Mouse (Mus musculus) intestine, embryonic 14.5 days (tissue): ENCODE measurements around the gene Large2. TPM values are rescaled to one million over a fixed set of nuclear protein-coding genes. Genes with fewer than 3 reads are reported as not detected.

Experiments used
- ATAC-seq: fragments of 200-750 bp; cut with Nextera tagmentation; replicated peaks from 2 replicates; pipeline ENCODE4 v1.8.0; 2017; ENCODE audit warnings: low read depth, moderate number of reproducible peaks, moderate TSS enrichment, moderate library complexity; ENCODE audit not compliant: low FRiP score, low TSS enrichment
- DNase-seq: peaks from one replicate; pipeline ENCODE4 v3.0.0-alpha.2; 2018; ENCODE audit warnings: low spot score
- H3K27ac ChIP-seq: fragments of 300-500 bp; sonication (generic); 2 replicates; pipeline ENCODE4 v1.5.1; 2014; ENCODE audit warnings: low read depth, mild to moderate bottlenecking, control low read depth
- H3K27me3 ChIP-seq: fragments of 300-500 bp; sonication (generic); replicated peaks from 2 replicates; pipeline ENCODE4 v1.6.1; 2014; ENCODE audit warnings: low read length, control low read depth; ENCODE audit not compliant: control insufficient read depth, insufficient read depth
- H3K36me3 ChIP-seq: fragments of 300-500 bp; sonication (generic); 2 replicates; pipeline ENCODE4 v1.6.1; 2014; ENCODE audit warnings: low read length, control low read depth; ENCODE audit not compliant: control insufficient read depth, insufficient read depth
- H3K4me1 ChIP-seq: fragments of 300-500 bp; sonication (generic); replicated peaks from 2 replicates; pipeline ENCODE4 v1.6.1; 2014; ENCODE audit warnings: low read length, control low read depth, mixed read lengths; ENCODE audit not compliant: control insufficient read depth, insufficient read depth
- H3K4me2 ChIP-seq: fragments of 300-500 bp; sonication (generic); 2 replicates; pipeline ENCODE4 v1.6.1; 2014; ENCODE audit warnings: low read length
- H3K4me3 ChIP-seq: fragments of 300-500 bp; sonication (generic); 2 replicates; pipeline ENCODE4 v1.5.1; 2014; ENCODE audit warnings: low read depth, low read length, control low read depth, mixed read lengths
- H3K9ac ChIP-seq: fragments of 300-500 bp; sonication (generic); 2 replicates; pipeline ENCODE4 v1.6.1; 2014; ENCODE audit warnings: mild to moderate bottlenecking, low read length
- H3K9me3 ChIP-seq: fragments of 300-500 bp; sonication (generic); 2 replicates; pipeline ENCODE4 v1.6.1; 2016; ENCODE audit warnings: low read length, control low read depth; ENCODE audit not compliant: control insufficient read depth
- WGBS: fragments of 180-500 bp; shearing (Covaris S2); extraction: QIAGEN DNeasy Blood & Tissue Kit; methylation state at CpG from one replicate; pipeline ENCODE4 v1.1.7; 2014; 5-methylcytosine and 5-hydroxymethylcytosine counted together
- polyA plus RNA-seq: library from polyadenylated mRNA; unstranded; fragments of >200 nt; fragmentation: Nextera tagmentation; extraction: Ambion mirVana; gene quantifications from 2 replicates; pipeline ENCODE4 v1.2.1, GENCODE M21; 2014

The Large2 gene
- polyA plus RNA-seq, 1 experiment from 2014 or later: 12.6 TPM

GRCm38 (mm10) chr2:92392318-92393264, 17.9 kb upstream of the Large2 start:
- DNase-seq: peak; percentile 68
- WGBS: 2% methylated on average over 26 of the region's 26 CpGs
- H3K36me3 ChIP-seq: no peaks in the 10 kb centered on the region
- peak overlapping the region; percentile 63 for H3K4me2 ChIP-seq
- H3K9ac ChIP-seq: peak overlapping the region; percentile 46
- no peaks in the 10 kb centered on the region for H3K27me3 ChIP-seq
- no peaks in the 10 kb centered on the region for H3K9me3 ChIP-seq
- no peak for ATAC-seq
- peaks cover 38% of the 10 kb centered on the region for H3K4me1 ChIP-seq
- peak overlapping the region; percentile 34 for H3K4me3 ChIP-seq
- H3K27ac ChIP-seq: peak overlapping the region; percentile 71

GRCm38 (mm10) chr2:92391703-92392317, 17.1 kb upstream of the Large2 start:
- H3K27ac ChIP-seq: peak overlapping the region; percentile 71
- H3K4me2 ChIP-seq: peak overlapping the region; percentile 63
- no peak for DNase-seq
- H3K36me3 ChIP-seq: 0 out of 2 replicates have a peak, but pooled peaks cover 6% of the 10 kb centered on the region
- peak overlapping the region; percentile 46 for H3K9ac ChIP-seq
- H3K4me3 ChIP-seq: peak overlapping the region; percentile 34
- no peaks in the 10 kb centered on the region for H3K9me3 ChIP-seq
- no peak for ATAC-seq
- H3K27me3 ChIP-seq: no peaks in the 10 kb centered on the region
- H3K4me1 ChIP-seq: peaks cover 38% of the 10 kb centered on the region
- WGBS: 20% methylated on average over 11 of the region's 11 CpGs

- H3K9ac ChIP-seq: no peak overlapping the region
- peaks cover 38% of the 10 kb centered on the region for H3K4me1 ChIP-seq
- no peak for DNase-seq
- ATAC-seq: no peak
- peaks cover 13% of the 10 kb centered on the region for H3K36me3 ChIP-seq
- no peak overlapping the region for H3K4me3 ChIP-seq
- H3K9me3 ChIP-seq: no peaks in the 10 kb centered on the region
- 90% methylated on average over 8 of the region's 8 CpGs for WGBS
- H3K27ac ChIP-seq: no peak overlapping the region
- H3K4me2 ChIP-seq: peak overlapping the region; percentile 63; the same call in 1 of the 2 replicates
- no peaks in the 10 kb centered on the region for H3K27me3 ChIP-seq
Measured at GRCm38 (mm10) chr2:92391116-92391515, 16.4 kb upstream of the Large2 start.

GRCm38 (mm10) chr2:92390206-92390930, 15.7 kb upstream of the Large2 start:
- peaks cover 20% of the 10 kb centered on the region for H3K36me3 ChIP-seq
- H3K9ac ChIP-seq: no peak overlapping the region
- H3K4me3 ChIP-seq: no peak overlapping the region
- H3K27ac ChIP-seq: no peak overlapping the region
- H3K27me3 ChIP-seq: no peaks in the 10 kb centered on the region
- H3K4me2 ChIP-seq: no peak overlapping the region; the same call in 1 of the 2 replicates
- no peaks in the 10 kb centered on the region for H3K9me3 ChIP-seq
- 75% methylated on average over 6 of the region's 6 CpGs for whole genome bisulfite sequencing
- H3K4me1 ChIP-seq: peaks cover 38% of the 10 kb centered on the region
- no peak for DNase-seq
- no peak for ATAC-seq

- DNase-seq (no peak), ATAC-seq (peak; percentile 28)
- no peaks in the 10 kb centered on the region for H3K9me3 ChIP-seq
- H3K36me3 ChIP-seq: peaks cover 27% of the 10 kb centered on the region
- H3K27ac ChIP-seq: peak overlapping the region; percentile 81
- H3K9ac ChIP-seq: no peak overlapping the region
- H3K27me3 ChIP-seq: no peaks in the 10 kb centered on the region
- H3K4me1 ChIP-seq: peaks cover 38% of the 10 kb centered on the region
- WGBS: 6% methylated on average over 10 of the region's 10 CpGs
- H3K4me2 ChIP-seq: peak overlapping the region; percentile 82
- H3K4me3 ChIP-seq: peak overlapping the region; percentile 69
Measured at GRCm38 (mm10) chr2:92389645-92390044, 15.0 kb upstream of the Large2 start.

- DNase-seq (peak; percentile 96), ATAC-seq (peak; percentile 90)
- H3K4me2 ChIP-seq: peak overlapping the region; percentile 82
- WGBS: 2% methylated on average over 57 of the region's 62 CpGs
- peaks cover 38% of the 10 kb centered on the region for H3K4me1 ChIP-seq
- H3K4me3 ChIP-seq: peak overlapping the region; percentile 69
- H3K27me3 ChIP-seq: no peaks in the 10 kb centered on the region
- peak overlapping the region; percentile 81 for H3K27ac ChIP-seq
- peak overlapping the region; percentile 56 for H3K9ac ChIP-seq
- peaks cover 32% of the 10 kb centered on the region for H3K36me3 ChIP-seq
- no peaks in the 10 kb centered on the region for H3K9me3 ChIP-seq
Measured at GRCm38 (mm10) chr2:92388891-92389641, 14.4 kb upstream of the Large2 start.

GRCm38 (mm10) chr2:92388081-92388517, 13.4 kb upstream of the Large2 start:
- DNase-seq: no peak
- H3K4me1 ChIP-seq: peaks cover 38% of the 10 kb centered on the region

GRCm38 (mm10) chr2:92387646-92388045, 13.0 kb upstream of the Large2 start:
- Histone ChIP-seq H3K4me2 (no peak overlapping the region), H3K9ac (no peak overlapping the region), H3K27ac (no peak overlapping the region), H3K27me3 (no peaks in the 10 kb centered on the region), H3K4me3 (no peak overlapping the region), H3K4me1 (peaks cover 34% of the 10 kb centered on the region), H3K36me3 (peaks cover 43% of the 10 kb centered on the region), H3K9me3 (no peaks in the 10 kb centered on the region)
- DNase-seq (no peak), ATAC-seq (no peak)
- WGBS: 80% methylated on average over 4 of the region's 4 CpGs

More at GRCm38 (mm10) chr2:92388081-92388517, 13.4 kb upstream of the Large2 start:
- no peak overlapping the region for H3K27ac ChIP-seq
- no peak for ATAC-seq
- no peaks in the 10 kb centered on the region for H3K27me3 ChIP-seq
- H3K4me3 ChIP-seq: peak overlapping the region; percentile 69
- H3K9me3 ChIP-seq: no peaks in the 10 kb centered on the region
- H3K36me3 ChIP-seq: peaks cover 38% of the 10 kb centered on the region
- peak overlapping the region; percentile 56 for H3K9ac ChIP-seq
- peak overlapping the region; percentile 82 for H3K4me2 ChIP-seq
- 45% methylated on average over 3 of the region's 3 CpGs for WGBS
